Mouse (Mus musculus) limb, embryonic 12.5 days (tissue): ENCODE results near the gene Ahcyl2. TPM values are rescaled to one million over a fixed set of nuclear protein-coding genes. Genes with fewer than 3 reads are reported as not detected.
A peak's percentile ranks its signal among the peaks of the same experiment; 100 is the strongest.

Experiments
- ATAC-seq: fragments of 200-750 bp; cut with Nextera tagmentation; 2 replicates; pipeline ENCODE4 v1.8.0; 2017; ENCODE audit warnings: low read depth, moderate TSS enrichment; ENCODE audit not compliant: insufficient number of reproducible peaks, insufficient read depth, low FRiP score, low TSS enrichment
- H3K27ac ChIP-seq: fragments of 300-500 bp; sonication (generic); 2 replicates; pipeline ENCODE4 v1.5.1; 2016; ENCODE audit warnings: mild to moderate bottlenecking, moderate library complexity
- H3K27me3 ChIP-seq: fragments of 300-500 bp; sonication (generic); 2 replicates; pipeline ENCODE4 v1.6.1; 2016; ENCODE audit warnings: mild to moderate bottlenecking, moderate library complexity
- H3K36me3 ChIP-seq: fragments of 300-500 bp; sonication (generic); 2 replicates; pipeline ENCODE4 v1.6.1; 2016; ENCODE audit warnings: mild to moderate bottlenecking, moderate library complexity
- H3K4me1 ChIP-seq: fragments of 300-500 bp; sonication (generic); replicated peaks from 2 replicates; pipeline ENCODE4 v1.6.1; 2016
- H3K4me2 ChIP-seq: fragments of 300-500 bp; sonication (generic); 2 replicates; pipeline ENCODE4 v1.6.1; 2016; ENCODE audit warnings: mild to moderate bottlenecking, moderate library complexity
- H3K4me3 ChIP-seq: fragments of 300-500 bp; sonication (generic); replicated peaks from 2 replicates; pipeline ENCODE4 v1.5.1; 2016; ENCODE audit warnings: mild to moderate bottlenecking
- H3K9ac ChIP-seq: fragments of 300-500 bp; sonication (generic); replicated peaks from 2 replicates; pipeline ENCODE4 v1.6.1; 2016; ENCODE audit warnings: mild to moderate bottlenecking, moderate library complexity
- H3K9me3 ChIP-seq: fragments of 300-500 bp; sonication (generic); 2 replicates; pipeline ENCODE4 v1.6.1; 2016; ENCODE audit warnings: mild to moderate bottlenecking, moderate library complexity
- WGBS: fragments of 180-500 bp; shearing (Covaris S2); methylation state at CpG from one replicate; pipeline ENCODE4 v1.1.7; 2016; 5-methylcytosine and 5-hydroxymethylcytosine counted together
- polyA plus RNA-seq: library from polyadenylated mRNA; unstranded; fragments of >200 nt; fragmentation: Nextera tagmentation; extraction: Ambion mirVana; gene quantifications from 2 replicates; pipeline ENCODE4 v1.2.1, GENCODE M21; 2016

Gene Ahcyl2
- polyA plus RNA-seq, 1 experiment from 2014 or later: 23.9 TPM

- no peak for ATAC-seq
- Histone ChIP-seq H3K4me1 (peaks cover 6% of the 10 kb centered on the region; the same call in 1 of the 2 replicates), H3K36me3 (peaks cover 30% of the 10 kb centered on the region), H3K9ac (no peak overlapping the region), H3K27me3 (peaks cover 21% of the 10 kb centered on the region), H3K27ac (no peak overlapping the region), H3K9me3 (no peaks in the 10 kb centered on the region), H3K4me3 (no peak overlapping the region), H3K4me2 (no peak overlapping the region)
- WGBS: 47% methylated on average over 1 of the region's 1 CpGs
These were observed 145.9 kb downstream of the Ahcyl2 start for GRCm38 (mm10) chr6:29913673-29914072.

DNA sequence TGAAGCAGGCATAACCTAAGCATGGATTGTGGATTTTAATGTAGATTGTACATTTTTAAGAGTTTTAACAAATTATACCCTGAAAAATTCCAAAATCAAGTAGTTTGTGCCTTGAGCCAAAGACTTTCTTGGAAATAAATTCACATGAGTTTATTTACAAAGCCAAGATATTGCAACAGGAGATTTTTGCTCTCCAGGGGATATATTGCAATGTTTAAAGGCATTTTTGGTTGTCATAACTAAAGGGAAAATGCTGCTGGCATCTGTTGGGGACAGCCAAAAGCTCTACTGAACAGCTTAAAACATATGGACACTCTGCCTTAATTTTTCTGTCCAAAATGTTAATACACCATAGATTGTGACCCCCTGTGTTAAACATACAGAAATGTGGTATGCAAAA is 146.3 kb downstream of the Ahcyl2 start:
- no peak overlapping the region for H3K9ac ChIP-seq
- H3K4me1 ChIP-seq: peaks cover 6% of the 10 kb centered on the region; the same call in 1 of the 2 replicates
- ATAC-seq: no peak
- no peak overlapping the region for H3K4me3 ChIP-seq
- peaks cover 25% of the 10 kb centered on the region for H3K27me3 ChIP-seq
- no peaks in the 10 kb centered on the region for H3K9me3 ChIP-seq
- H3K27ac ChIP-seq: no peak overlapping the region
- H3K36me3 ChIP-seq: peaks cover 25% of the 10 kb centered on the region
- H3K4me2 ChIP-seq: no peak overlapping the region

- Histone ChIP-seq H3K27ac (no peak overlapping the region), H3K9me3 (no peaks in the 10 kb centered on the region), H3K27me3 (peaks cover 29% of the 10 kb centered on the region), H3K4me2 (no peak overlapping the region), H3K4me1 (peaks cover 6% of the 10 kb centered on the region; the same call in 1 of the 2 replicates), H3K4me3 (no peak overlapping the region), H3K36me3 (peaks cover 8% of the 10 kb centered on the region; the same call in 1 of the 2 replicates), H3K9ac (no peak overlapping the region)
- ATAC-seq: no peak
- 35% methylated on average over 9 of the region's 9 CpGs for WGBS
These were observed 148.0 kb downstream of the Ahcyl2 start for GRCm38 (mm10) chr6:29915836-29916235.

- WGBS: under 1% methylated on average over 63 of the region's 67 CpGs
- Histone ChIP-seq H3K9me3 (no peaks in the 10 kb centered on the region), H3K4me1 (peaks cover 6% of the 10 kb centered on the region; the same call in 1 of the 2 replicates), H3K27me3 (peaks cover 29% of the 10 kb centered on the region), H3K4me2 (peak within 1 kb of the TSS; percentile 93), H3K27ac (no peak within 1 kb of the TSS), H3K36me3 (no peaks in the 10 kb centered on the region), H3K9ac (peak within 1 kb of the TSS; percentile 63), H3K4me3 (peak within 1 kb of the TSS; percentile 72)
- peak; percentile 98 for ATAC-seq
These were observed 148.9 kb downstream of the Ahcyl2 start, which contains the start of gene Strip2 for GRCm38 (mm10) chr6:29916530-29917382. Gene Strip2 (plus strand): TSS chr6:29917012.

DNA sequence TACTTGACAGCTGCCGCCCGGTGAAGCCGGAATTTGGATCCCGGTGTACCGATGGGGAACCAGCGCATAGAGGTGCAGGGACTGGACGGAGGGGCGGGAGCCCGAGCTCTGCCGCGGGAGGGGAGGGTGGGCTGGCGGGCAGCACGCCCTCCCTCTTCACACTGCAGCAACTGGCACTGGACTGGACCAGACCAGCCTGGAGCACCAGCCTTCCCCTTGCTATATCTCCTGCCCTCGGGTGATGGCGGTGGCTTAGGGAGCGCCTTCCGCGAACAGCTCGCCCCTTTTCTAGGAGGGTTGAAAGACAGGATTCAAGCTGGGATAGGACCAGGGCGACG is 149.5 kb downstream of the Ahcyl2 start:
- no peaks in the 10 kb centered on the region for H3K9me3 ChIP-seq
- no peak overlapping the region for H3K27ac ChIP-seq
- peak overlapping the region; percentile 63 for H3K9ac ChIP-seq
- peak overlapping the region; percentile 93 for H3K4me2 ChIP-seq
- H3K4me3 ChIP-seq: peak overlapping the region; percentile 72
- peaks cover 29% of the 10 kb centered on the region for H3K27me3 ChIP-seq
- H3K4me1 ChIP-seq: peaks cover 6% of the 10 kb centered on the region; the same call in 1 of the 2 replicates
- peak; percentile 60 for ATAC-seq
- WGBS: under 1% methylated on average over 21 of the region's 21 CpGs
- no peaks in the 10 kb centered on the region for H3K36me3 ChIP-seq

GRCm38 (mm10) chr6:29917947-29918346 is 150.1 kb downstream of the Ahcyl2 start:
- peak overlapping the region; percentile 93 for H3K4me2 ChIP-seq
- H3K9ac ChIP-seq: no peak overlapping the region
- H3K36me3 ChIP-seq: no peaks in the 10 kb centered on the region
- H3K9me3 ChIP-seq: no peaks in the 10 kb centered on the region
- ATAC-seq: no peak
- peaks cover 29% of the 10 kb centered on the region for H3K27me3 ChIP-seq
- H3K27ac ChIP-seq: no peak overlapping the region
- 27% methylated on average over 4 of the region's 4 CpGs for WGBS
- H3K4me1 ChIP-seq: peaks cover 6% of the 10 kb centered on the region; the same call in 1 of the 2 replicates
- H3K4me3 ChIP-seq: peak overlapping the region; percentile 72

DNA sequence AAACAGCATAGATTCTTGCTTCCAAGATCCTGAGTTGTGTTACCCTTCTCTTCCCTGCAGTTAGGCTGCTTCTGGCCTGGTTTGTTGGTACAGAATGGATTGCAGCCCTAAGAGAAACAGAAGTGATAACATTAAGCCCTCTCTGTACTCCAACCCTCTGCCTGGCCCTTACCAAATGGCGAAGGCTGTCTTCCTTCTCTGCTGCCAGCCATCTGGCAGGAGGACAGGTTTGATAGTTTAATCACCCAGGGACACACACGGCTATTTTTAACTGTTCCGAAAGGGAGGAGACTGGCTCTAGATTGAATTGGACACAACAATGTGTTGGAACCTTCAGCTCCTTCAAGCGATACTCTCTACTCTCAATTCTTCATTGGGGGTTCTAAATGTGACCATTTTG is 155.7 kb downstream of the Ahcyl2 start:
- H3K4me2 ChIP-seq: no peak overlapping the region
- H3K36me3 ChIP-seq: no peaks in the 10 kb centered on the region
- H3K27me3 ChIP-seq: peaks cover 10% of the 10 kb centered on the region; the same call in 1 of the 2 replicates
- WGBS: 63% methylated on average over 4 of the region's 4 CpGs
- H3K9me3 ChIP-seq: no peaks in the 10 kb centered on the region
- ATAC-seq: no peak
- H3K4me1 ChIP-seq: no peaks in the 10 kb centered on the region
- H3K4me3 ChIP-seq: no peak overlapping the region
- H3K27ac ChIP-seq: no peak overlapping the region
- H3K9ac ChIP-seq: no peak overlapping the region

DNA sequence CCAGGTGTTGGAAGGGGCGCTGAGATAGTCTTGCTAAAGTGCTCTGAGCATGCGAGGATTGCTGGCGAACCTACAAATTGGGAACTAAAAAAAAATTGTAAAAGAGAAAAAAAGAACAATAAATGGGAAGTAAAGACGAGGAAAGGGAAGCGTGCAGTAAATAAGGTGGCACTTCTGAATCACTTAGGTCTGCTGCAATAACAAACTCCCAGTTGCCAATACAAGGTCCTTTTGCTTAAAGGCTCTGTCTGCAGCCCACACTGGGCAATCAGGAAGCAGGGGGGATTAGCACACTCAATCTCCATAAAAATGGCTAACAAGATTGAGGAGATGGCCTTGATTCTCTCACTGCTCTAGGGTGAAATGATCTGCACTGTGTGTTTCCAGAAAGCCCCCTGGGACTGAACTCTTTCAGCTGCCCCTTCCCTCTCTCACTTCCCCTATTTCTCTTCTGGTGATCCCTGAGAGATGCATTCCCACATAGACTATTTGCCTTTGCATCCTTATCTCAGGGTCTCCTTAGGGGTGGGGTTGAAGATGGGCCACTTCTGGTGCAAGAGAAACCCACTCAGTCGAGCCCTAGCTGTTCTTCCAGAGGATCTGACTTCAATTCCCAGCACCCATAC is 157.9 kb downstream of the Ahcyl2 start:
- Histone ChIP-seq H3K9me3 (no peaks in the 10 kb centered on the region), H3K4me2 (no peak overlapping the region), H3K27me3 (no peaks in the 10 kb centered on the region), H3K27ac (no peak overlapping the region), H3K36me3 (no peaks in the 10 kb centered on the region), H3K4me3 (no peak overlapping the region), H3K4me1 (no peaks in the 10 kb centered on the region), H3K9ac (no peak overlapping the region)
- no peak for ATAC-seq
- 44% methylated on average over 6 of the region's 6 CpGs for WGBS

DNA sequence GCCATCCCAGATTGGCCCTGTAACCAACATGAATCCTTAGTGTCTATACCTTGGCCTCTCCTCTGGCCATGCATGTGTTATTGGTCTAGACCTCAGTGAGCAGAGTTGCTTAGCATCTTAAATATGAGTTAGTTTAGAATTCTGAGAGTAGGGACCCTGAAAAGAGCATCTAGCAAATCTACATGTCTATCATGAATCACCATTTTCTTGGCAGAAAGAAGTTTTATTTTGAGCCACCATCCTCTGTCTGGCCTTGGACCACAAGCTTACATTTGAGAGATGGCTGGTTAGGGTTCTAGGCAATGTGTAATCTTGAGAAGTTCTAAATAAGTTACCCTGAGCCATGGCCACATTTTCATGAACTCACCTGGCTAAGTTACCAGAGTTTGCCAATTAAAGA is 162.3 kb downstream of the Ahcyl2 start:
- H3K4me3 ChIP-seq: no peak overlapping the region

DNA sequence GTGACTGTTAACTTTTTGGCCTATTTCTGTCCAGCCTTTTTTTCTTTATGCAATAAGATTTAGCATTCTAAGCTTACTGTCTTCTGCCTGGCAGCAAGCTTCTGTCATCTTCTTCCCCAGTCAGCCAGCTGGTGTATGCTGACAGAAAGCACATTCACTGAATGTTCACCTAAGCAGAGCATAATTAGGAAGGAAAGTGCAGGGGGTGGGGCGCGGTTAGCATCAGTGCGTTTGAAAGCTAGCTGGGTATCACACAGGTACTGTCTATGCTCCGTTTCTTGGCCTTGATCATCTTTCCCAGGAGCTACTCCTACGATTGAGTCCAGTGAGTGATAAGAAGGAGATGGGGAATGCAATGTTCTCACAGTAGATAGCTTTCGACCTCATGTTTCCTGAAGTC is 162.9 kb downstream of the Ahcyl2 start:
- H3K4me2 ChIP-seq: no peak overlapping the region
- no peak overlapping the region for H3K27ac ChIP-seq
- no peak overlapping the region for H3K9ac ChIP-seq
- 79% methylated on average over 6 of the region's 6 CpGs for WGBS
- H3K27me3 ChIP-seq: no peaks in the 10 kb centered on the region
- no peak overlapping the region for H3K4me3 ChIP-seq
- no peak for ATAC-seq
- H3K9me3 ChIP-seq: no peaks in the 10 kb centered on the region
- no peaks in the 10 kb centered on the region for H3K4me1 ChIP-seq
- H3K36me3 ChIP-seq: no peaks in the 10 kb centered on the region

More for the DNA sequence above, 162.3 kb downstream of the Ahcyl2 start:
- Histone ChIP-seq H3K9me3 (no peaks in the 10 kb centered on the region), H3K4me1 (no peaks in the 10 kb centered on the region), H3K27me3 (no peaks in the 10 kb centered on the region), H3K4me2 (no peak overlapping the region), H3K9ac (no peak overlapping the region), H3K27ac (no peak overlapping the region), H3K36me3 (no peaks in the 10 kb centered on the region)
- no peak for ATAC-seq

DNA sequence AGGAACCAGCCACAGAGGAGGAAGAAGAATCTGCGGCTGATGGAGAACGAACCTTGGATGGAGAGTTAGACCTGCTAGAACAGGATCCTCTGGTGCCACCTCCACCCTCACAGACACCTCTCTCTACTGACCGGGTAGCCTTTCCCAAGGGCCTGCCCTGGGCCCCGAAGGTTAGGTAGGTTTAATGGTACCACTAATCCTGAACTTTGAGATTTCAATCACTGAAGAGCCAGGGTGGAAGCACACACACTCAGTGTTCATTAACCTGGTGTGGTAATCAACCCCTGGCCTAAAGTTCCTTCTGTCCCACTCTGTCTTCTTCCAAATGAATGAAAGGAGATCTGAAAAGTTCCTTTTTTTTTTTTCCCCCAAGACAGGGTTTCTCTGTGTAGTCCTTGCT is 163.4 kb downstream of the Ahcyl2 start:
- Histone ChIP-seq H3K27ac (no peak overlapping the region), H3K9me3 (no peaks in the 10 kb centered on the region), H3K27me3 (no peaks in the 10 kb centered on the region), H3K9ac (no peak overlapping the region), H3K4me1 (no peaks in the 10 kb centered on the region), H3K36me3 (no peaks in the 10 kb centered on the region), H3K4me2 (no peak overlapping the region), H3K4me3 (no peak overlapping the region)
- ATAC-seq: no peak
- WGBS: 83% methylated on average over 4 of the region's 4 CpGs
